Mouse (Mus musculus): ENCODE results near the gene Camk2b. TPM values are rescaled to one million over a fixed set of nuclear protein-coding genes. Genes with fewer than 3 reads are reported as not detected.

The Camk2b gene
- polyA plus RNA-seq, 1 experiment, result 3.4 TPM

- Histone ChIP-seq H3K27ac (ENCODE audit: control insufficient read depth, insufficient read depth, low read depth, low read length) (no peak overlapping the region), H3K36me3 (ENCODE audit: control insufficient read depth, insufficient read depth, low read length) (peaks cover 9% of the 10 kb centered on the region)
These were observed 97.9 kb downstream of the Camk2b start for GRCm38 (mm10) chr11:5968223-5968622.

GRCm38 (mm10) chr11:5966751-5967150 lies 99.4 kb downstream of the Camk2b start:
- TF ChIP-seq POLR2A (IDR thresholded peaks at IDR 0.05; ENCODE audit: control insufficient read depth, low read depth, low read length), result no peak
- TF ChIP-seq CTCF (IDR thresholded peaks at IDR 0.05; ENCODE audit: control insufficient read depth, insufficient read depth, insufficient replicate concordance, low read depth, low read length), result no peak
- no peaks in the 10 kb centered on the region for H3K27me3 ChIP-seq (ENCODE audit: control insufficient read depth, insufficient read depth, low read length)
- H3K4me3 ChIP-seq (ENCODE audit: control insufficient read depth, low read depth, low read length), result no peak overlapping the region
- no peaks in the 10 kb centered on the region for H3K4me1 ChIP-seq (ENCODE audit: control insufficient read depth, insufficient read depth, low read length)
- H3K36me3 ChIP-seq (ENCODE audit: control insufficient read depth, insufficient read depth, low read length), result peaks cover 9% of the 10 kb centered on the region
- H3K27ac ChIP-seq (ENCODE audit: control insufficient read depth, insufficient read depth, low read depth, low read length), result no peak overlapping the region

More at GRCm38 (mm10) chr11:5968223-5968622, 97.9 kb downstream of the Camk2b start:
- no peaks in the 10 kb centered on the region for H3K27me3 ChIP-seq (ENCODE audit: control insufficient read depth, insufficient read depth, low read length)
- peaks cover 7% of the 10 kb centered on the region for H3K4me1 ChIP-seq (ENCODE audit: control insufficient read depth, insufficient read depth, low read length)
- no peak overlapping the region for H3K4me3 ChIP-seq (ENCODE audit: control insufficient read depth, low read depth, low read length)
- no peak for TF ChIP-seq POLR2A (IDR thresholded peaks at IDR 0.05; ENCODE audit: control insufficient read depth, low read depth, low read length)

GRCm38 (mm10) chr11:5965865-5966264 lies 100.3 kb downstream of the Camk2b start:
- no peak for TF ChIP-seq POLR2A (IDR thresholded peaks at IDR 0.05; ENCODE audit: control insufficient read depth, low read depth, low read length)
- no peak for TF ChIP-seq CTCF (IDR thresholded peaks at IDR 0.05; ENCODE audit: control insufficient read depth, insufficient read depth, insufficient replicate concordance, low read depth, low read length)
- H3K27me3 ChIP-seq (ENCODE audit: control insufficient read depth, insufficient read depth, low read length), result no peaks in the 10 kb centered on the region
- no peak overlapping the region for H3K4me3 ChIP-seq (ENCODE audit: control insufficient read depth, low read depth, low read length)
- H3K27ac ChIP-seq (ENCODE audit: control insufficient read depth, insufficient read depth, low read depth, low read length), result no peak overlapping the region
- no peaks in the 10 kb centered on the region for H3K4me1 ChIP-seq (ENCODE audit: control insufficient read depth, insufficient read depth, low read length)
- H3K36me3 ChIP-seq (ENCODE audit: control insufficient read depth, insufficient read depth, low read length), result peaks cover 10% of the 10 kb centered on the region

GRCm38 (mm10) chr11:5960051-5960450 lies 106.1 kb downstream of the Camk2b start:
- H3K4me1 ChIP-seq (ENCODE audit: control insufficient read depth, insufficient read depth, low read length), result peaks cover 6% of the 10 kb centered on the region
- H3K27ac ChIP-seq (ENCODE audit: control insufficient read depth, insufficient read depth, low read depth, low read length), result no peak overlapping the region
- peaks cover 9% of the 10 kb centered on the region for H3K36me3 ChIP-seq (ENCODE audit: control insufficient read depth, insufficient read depth, low read length)
- no peak overlapping the region for H3K4me3 ChIP-seq (ENCODE audit: control insufficient read depth, low read depth, low read length)
- TF ChIP-seq POLR2A (IDR thresholded peaks at IDR 0.05; ENCODE audit: control insufficient read depth, low read depth, low read length) (no peak), CTCF (IDR thresholded peaks at IDR 0.05; ENCODE audit: control insufficient read depth, insufficient read depth, insufficient replicate concordance, low read depth, low read length) (no peak)
- no peaks in the 10 kb centered on the region for H3K27me3 ChIP-seq (ENCODE audit: control insufficient read depth, insufficient read depth, low read length)

- H3K27ac ChIP-seq (ENCODE audit: control insufficient read depth, insufficient read depth, low read depth, low read length), result peak within 1 kb of the TSS; percentile 90
- H3K4me1 ChIP-seq (ENCODE audit: control insufficient read depth, insufficient read depth, low read length), result peaks cover 9% of the 10 kb centered on the region
- no peaks in the 10 kb centered on the region for H3K27me3 ChIP-seq (ENCODE audit: control insufficient read depth, insufficient read depth, low read length)
- H3K4me3 ChIP-seq (ENCODE audit: control insufficient read depth, low read depth, low read length), result peak within 1 kb of the TSS; percentile 99
- H3K36me3 ChIP-seq (ENCODE audit: control insufficient read depth, insufficient read depth, low read length), result no peaks in the 10 kb centered on the region; the same call in none of the 2 replicates
- TF ChIP-seq POLR2A (IDR thresholded peaks at IDR 0.05; ENCODE audit: control insufficient read depth, low read depth, low read length) (peak; percentile 66), CTCF (IDR thresholded peaks at IDR 0.05; ENCODE audit: control insufficient read depth, insufficient read depth, insufficient replicate concordance, low read depth, low read length) (no peak)
These were observed 110.5 kb downstream of the Camk2b start, which contains the start of gene Ykt6 for GRCm38 (mm10) chr11:5955546-5956276. TSS of gene Ykt6 (plus strand) at chr11:5955693.

- Histone ChIP-seq H3K4me1 (ENCODE audit: control insufficient read depth, insufficient read depth, low read length) (peaks cover 11% of the 10 kb centered on the region), H3K4me3 (ENCODE audit: control insufficient read depth, low read depth, low read length) (peak overlapping the region; percentile 99), H3K27ac (ENCODE audit: control insufficient read depth, insufficient read depth, low read depth, low read length) (peak overlapping the region; percentile 86), H3K36me3 (ENCODE audit: control insufficient read depth, insufficient read depth, low read length) (no peaks in the 10 kb centered on the region; the same call in 1 of the 2 replicates), H3K27me3 (ENCODE audit: control insufficient read depth, insufficient read depth, low read length) (no peaks in the 10 kb centered on the region)
- TF ChIP-seq CTCF (IDR thresholded peaks at IDR 0.05; ENCODE audit: control insufficient read depth, insufficient read depth, insufficient replicate concordance, low read depth, low read length) (no peak; the same call in 1 of the 2 replicates), POLR2A (IDR thresholded peaks at IDR 0.05; ENCODE audit: control insufficient read depth, low read depth, low read length) (no peak)
These were observed 111.1 kb downstream of the Camk2b start for GRCm38 (mm10) chr11:5954965-5955504.

- Histone ChIP-seq H3K27me3 (ENCODE audit: control insufficient read depth, insufficient read depth, low read length) (no peaks in the 10 kb centered on the region), H3K27ac (ENCODE audit: control insufficient read depth, insufficient read depth, low read depth, low read length) (no peak overlapping the region; the same call in 1 of the 2 replicates), H3K4me3 (ENCODE audit: control insufficient read depth, low read depth, low read length) (no peak overlapping the region), H3K4me1 (ENCODE audit: control insufficient read depth, insufficient read depth, low read length) (peaks cover 12% of the 10 kb centered on the region), H3K36me3 (ENCODE audit: control insufficient read depth, insufficient read depth, low read length) (no peaks in the 10 kb centered on the region; the same call in 1 of the 2 replicates)
- TF ChIP-seq POLR2A (IDR thresholded peaks at IDR 0.05; ENCODE audit: control insufficient read depth, low read depth, low read length), result no peak
- TF ChIP-seq CTCF (IDR thresholded peaks at IDR 0.05; ENCODE audit: control insufficient read depth, insufficient read depth, insufficient replicate concordance, low read depth, low read length), result no peak
These were observed 111.7 kb downstream of the Camk2b start for GRCm38 (mm10) chr11:5954435-5954834.
